Comparison of ENCODE assay signal across 28 mouse cellular contexts in the genomic region with DNA sequence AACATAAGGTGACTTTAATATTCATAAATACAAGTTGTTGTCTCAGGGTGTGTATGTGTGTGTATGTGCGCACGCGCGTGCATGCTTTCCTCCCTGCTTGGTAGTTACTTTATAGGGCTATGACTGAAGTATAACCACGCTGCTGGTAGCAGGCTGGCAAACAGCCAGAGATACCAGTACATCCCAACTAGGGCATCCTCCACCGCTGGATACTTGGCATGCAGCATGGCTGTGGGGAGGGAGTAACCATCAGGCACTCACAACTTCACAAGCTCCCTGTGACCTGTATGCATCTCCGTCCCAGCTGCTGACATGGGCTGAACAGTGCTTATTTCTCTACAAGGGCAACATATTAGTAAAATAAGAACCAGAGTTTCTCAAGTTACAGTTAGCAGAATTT.
A peak's percentile ranks its signal among the peaks of the same experiment; 100 is the strongest.
DNase-seq lines count a peak whose midpoint lies in the region; ATAC-seq and TF ChIP-seq lines count a peak whose summit lies in the region.
"Had no signal": no experiment of that assay in that cellular context is flagged by ENCODE, and none has a peak within 500 bp of the region (broad histone marks: within the 10 kb centered on the region; RNA-seq: fewer than 3 reads in every experiment).

No protein-coding gene starts in this region.

- no peak for TF ChIP-seq CTCF in left cerebral cortex, adult 2 months (IDR thresholded peaks at IDR 0.05)

- 69% methylated on average over 7 of the region's 7 CpGs for WGBS in heart, embryonic 15.5 days
- WGBS in heart, embryonic 11.5 days (ENCODE audit: insufficient replicate concordance): 87% methylated on average over 7 of the region's 7 CpGs

- H3K9me3 ChIP-seq in heart, embryonic 15.5 days (replicated peaks): no peaks in the 10 kb centered on the region
- H3K9me3 ChIP-seq in heart, embryonic 11.5 days (replicated peaks; ENCODE audit: control insufficient read depth, low read length): no peaks in the 10 kb centered on the region
- H3K9me3 ChIP-seq: embryonic facial prominence, embryonic 12.5 days; heart, embryonic 13.5 days; kidney, embryonic 15.5 days; limb, embryonic 15.5 days; midbrain, embryonic 10.5 days; midbrain, embryonic 15.5 days; neural tube, embryonic 15.5 days had no signal

- H3K4me2 ChIP-seq in heart, embryonic 15.5 days: no peak overlapping the region
- no peak overlapping the region for H3K4me2 ChIP-seq in heart, embryonic 11.5 days
- H3K4me2 ChIP-seq: embryonic facial prominence, embryonic 12.5 days; heart, embryonic 13.5 days; kidney, embryonic 15.5 days; limb, embryonic 15.5 days; midbrain, embryonic 15.5 days; neural tube, embryonic 15.5 days had no signal

- ATAC-seq in heart, embryonic 15.5 days (replicated peaks; ENCODE audit: insufficient number of reproducible peaks, insufficient read depth, low FRiP score, low read depth): no peak
- no peak for ATAC-seq in heart, embryonic 11.5 days (replicated peaks; ENCODE audit: insufficient number of reproducible peaks, low FRiP score, low TSS enrichment)
- ATAC-seq: CD4-positive, CD25-positive, alpha-beta regulatory T cell, adult 4 months; forebrain, embryonic 14.5 days; hindbrain, embryonic 16.5 days; midbrain, embryonic 15.5 days had no signal

- H3K4me1 ChIP-seq in heart, embryonic 15.5 days (replicated peaks): peaks cover 25% of the 10 kb centered on the region
- H3K4me1 ChIP-seq in heart, embryonic 11.5 days (ENCODE audit: control insufficient read depth, insufficient read depth, low read length): peaks cover 10% of the 10 kb centered on the region; the same call in 1 of the 2 replicates
- H3K4me1 ChIP-seq: midbrain, embryonic 10.5 days; midbrain, embryonic 15.5 days had no signal

- H3K9ac ChIP-seq in heart, embryonic 15.5 days: no peak overlapping the region
- no peak overlapping the region for H3K9ac ChIP-seq in heart, embryonic 11.5 days (ENCODE audit: low read depth, low read length)
- H3K9ac ChIP-seq: embryonic facial prominence, embryonic 12.5 days; heart, embryonic 13.5 days; kidney, embryonic 15.5 days; limb, embryonic 15.5 days; liver, embryonic 14.5 days; midbrain, embryonic 15.5 days; neural tube, embryonic 15.5 days had no signal

- no peaks in the 10 kb centered on the region for H3K27me3 ChIP-seq in heart, embryonic 15.5 days
- H3K27me3 ChIP-seq in heart, embryonic 11.5 days (ENCODE audit: control insufficient read depth, insufficient read depth, low read length): no peaks in the 10 kb centered on the region
- H3K27me3 ChIP-seq: embryonic facial prominence, embryonic 12.5 days; heart, embryonic 13.5 days; kidney, embryonic 15.5 days; limb, embryonic 15.5 days; midbrain, embryonic 15.5 days; neural tube, embryonic 15.5 days had no signal

- no peak for DNase-seq in left cerebral cortex, adult 2 months (ENCODE audit: extremely low spot score in 1 of 2, low spot score in 2 of 2)
- DNase-seq in left cerebral cortex, adult 18-20 months (ENCODE audit: low spot score in 2 of 2): no peak
- peak; percentile 72 for DNase-seq in cerebellum, adult 9-11 months
- DNase-seq in liver: no peak
- DNase-seq in adrenal gland, adult 2 months: no peak
- DNase-seq: embryo, embryonic 11 days; gastrocnemius, postnatal 25 days; heart, adult 11 months; kidney, adult 18-20 months; kidney, postnatal 25 days; left cerebral cortex, postnatal 4 days; lung, adult 2 months; lung, postnatal 14 days; right cerebral cortex, postnatal 25 days; thymus, postnatal 14 days had no signal

- no peak overlapping the region for H3K4me3 ChIP-seq in heart, embryonic 15.5 days
- no peak overlapping the region for H3K4me3 ChIP-seq in heart, embryonic 11.5 days (ENCODE audit: low read depth, low read length)
- no peak overlapping the region for H3K4me3 ChIP-seq in left cerebral cortex, adult 2 months
- H3K4me3 ChIP-seq: embryonic facial prominence, embryonic 12.5 days; heart, embryonic 13.5 days; kidney, embryonic 15.5 days; limb, embryonic 15.5 days; midbrain, embryonic 10.5 days; midbrain, embryonic 15.5 days; neural tube, embryonic 15.5 days had no signal

- H3K36me3 ChIP-seq in heart, embryonic 15.5 days: no peaks in the 10 kb centered on the region
- no peaks in the 10 kb centered on the region for H3K36me3 ChIP-seq in heart, embryonic 11.5 days (ENCODE audit: control insufficient read depth, insufficient read depth, low read length)
- H3K36me3 ChIP-seq: embryonic facial prominence, embryonic 12.5 days; midbrain, embryonic 15.5 days; neural tube, embryonic 15.5 days had no signal

- 0 out of 2 replicates have a peak overlapping the region, but pooled peaks have one; percentile 8 for H3K27ac ChIP-seq in heart, embryonic 15.5 days
- no peak overlapping the region for H3K27ac ChIP-seq in heart, embryonic 11.5 days (ENCODE audit: low read depth, low read length)
- peak overlapping the region; percentile 28; the same call in 1 of the 2 replicates for H3K27ac ChIP-seq in left cerebral cortex, adult 2 months
- H3K27ac ChIP-seq: embryonic facial prominence, embryonic 12.5 days; heart, embryonic 13.5 days; kidney, embryonic 15.5 days; limb, embryonic 15.5 days; liver, embryonic 14.5 days; midbrain, embryonic 10.5 days; midbrain, embryonic 15.5 days; neural tube, embryonic 15.5 days had no signal

- intact Hi-C loops in left cerebral cortex, adult 2 months (cut with DNase I): loop anchor here (5.0 to 10.0 kb wide), 5 partner anchors 67 to 635 kb away; a partner anchor contains a TSS
